Mouse (Mus musculus) intestine, embryonic 15.5 days (tissue): Measurements from ENCODE around the gene Slc39a10. TPM values are rescaled to one million over a fixed set of nuclear protein-coding genes. Genes with fewer than 3 reads are reported as not detected.
A peak's percentile ranks its signal among the peaks of the same experiment; 100 is the strongest.

Experiments
- ATAC-seq: fragments of 200-750 bp; cut with Nextera tagmentation; 2 replicates; pipeline ENCODE4 v1.8.0; 2017; ENCODE audit warnings: moderate TSS enrichment, moderate library complexity
- H3K27ac ChIP-seq: fragments of 300-500 bp; sonication (generic); 2 replicates; pipeline ENCODE4 v1.5.1; 2015; ENCODE audit warnings: mild to moderate bottlenecking, inconsistent platforms
- H3K27me3 ChIP-seq: fragments of 300-500 bp; sonication (generic); replicated peaks from 2 replicates; pipeline ENCODE4 v1.6.1; 2015; ENCODE audit warnings: inconsistent platforms
- H3K36me3 ChIP-seq: fragments of 300-500 bp; sonication (generic); 2 replicates; pipeline ENCODE4 v1.6.1; 2015; ENCODE audit warnings: inconsistent platforms
- H3K4me1 ChIP-seq: fragments of 300-500 bp; sonication (generic); replicated peaks from 2 replicates; pipeline ENCODE4 v1.6.1; 2015; ENCODE audit warnings: inconsistent platforms
- H3K4me2 ChIP-seq: fragments of 300-500 bp; sonication (generic); replicated peaks from 2 replicates; pipeline ENCODE4 v1.6.1; 2015; ENCODE audit warnings: mild to moderate bottlenecking, inconsistent platforms
- H3K4me3 ChIP-seq: fragments of 300-500 bp; sonication (generic); replicated peaks from 2 replicates; pipeline ENCODE4 v1.5.1; 2015; ENCODE audit warnings: inconsistent platforms
- H3K9ac ChIP-seq: fragments of 300-500 bp; sonication (generic); 2 replicates; pipeline ENCODE4 v1.6.1; 2015; ENCODE audit warnings: inconsistent platforms
- H3K9me3 ChIP-seq: fragments of 300-500 bp; sonication (generic); 2 replicates; pipeline ENCODE4 v1.6.1; 2016; ENCODE audit warnings: inconsistent platforms
- WGBS: fragments of 180-500 bp; shearing (Covaris S2); methylation state at CpG from one replicate; pipeline ENCODE4 v1.1.7; 2015; 5-methylcytosine and 5-hydroxymethylcytosine counted together
- polyA plus RNA-seq: library from polyadenylated mRNA; unstranded; fragments of >200 nt; fragmentation: Nextera tagmentation; extraction: Ambion mirVana; gene quantifications from 2 replicates; pipeline ENCODE4 v1.2.1, GENCODE M21; 2015

The Slc39a10 gene
- polyA plus RNA-seq, 1 experiment from 2014 or later = 28.8 TPM

DNA sequence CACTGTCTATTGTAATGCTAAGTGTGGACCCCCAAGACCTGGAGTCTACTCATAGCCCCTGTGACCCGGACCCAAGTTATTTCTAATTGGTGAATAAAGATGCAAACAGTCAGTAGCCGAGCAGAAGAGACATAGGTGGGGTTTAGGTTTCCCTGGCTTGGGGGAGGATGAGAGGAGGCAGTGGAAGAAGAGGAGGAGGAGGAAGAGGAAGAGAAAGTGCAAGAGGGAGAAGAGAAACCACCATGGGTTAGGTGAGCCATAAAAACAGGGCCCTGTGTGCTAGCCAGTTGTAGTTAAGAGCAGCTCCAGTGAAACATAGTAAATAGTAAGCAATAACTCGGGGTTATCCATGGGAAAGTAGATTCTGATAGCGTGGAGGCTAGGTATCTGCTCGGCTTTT is 34.1 kb downstream of the Slc39a10 start:
- Histone ChIP-seq H3K4me3 (no peak overlapping the region), H3K4me1 (no peaks in the 10 kb centered on the region), H3K27me3 (no peaks in the 10 kb centered on the region), H3K27ac (no peak overlapping the region), H3K36me3 (no peaks in the 10 kb centered on the region), H3K9ac (no peak overlapping the region), H3K4me2 (no peak overlapping the region), H3K9me3 (no peaks in the 10 kb centered on the region)
- WGBS = 84% methylated on average over 5 of the region's 5 CpGs
- no peak for ATAC-seq

DNA sequence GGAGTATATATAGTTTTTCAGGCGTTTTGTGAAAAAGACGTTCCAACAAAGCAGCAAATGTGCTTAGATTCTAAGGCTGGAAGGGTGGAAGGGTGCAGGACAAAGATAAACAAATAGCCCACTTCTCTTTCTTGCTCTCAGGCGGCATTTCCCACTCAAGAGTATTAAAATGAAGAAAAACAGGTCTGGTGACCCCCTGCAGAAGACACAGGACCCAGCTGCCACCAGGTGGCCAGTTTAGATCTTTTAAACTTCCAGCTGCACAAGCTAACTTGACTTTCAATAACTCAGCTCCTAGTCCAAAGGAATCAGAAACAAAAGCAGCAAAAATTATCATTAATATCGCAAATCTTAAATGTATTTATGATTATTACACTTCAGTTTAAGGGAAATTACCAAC is 36.2 kb downstream of the Slc39a10 start:
- 49% methylated on average over 4 of the region's 4 CpGs for WGBS
- no peak overlapping the region for H3K4me2 ChIP-seq
- no peaks in the 10 kb centered on the region for H3K27me3 ChIP-seq
- no peak overlapping the region for H3K27ac ChIP-seq
- H3K4me3 ChIP-seq = no peak overlapping the region
- 0 out of 2 replicates have a peak, but pooled peaks cover 2% of the 10 kb centered on the region for H3K4me1 ChIP-seq
- no peaks in the 10 kb centered on the region for H3K9me3 ChIP-seq
- H3K36me3 ChIP-seq = no peaks in the 10 kb centered on the region
- ATAC-seq = no peak
- H3K9ac ChIP-seq = no peak overlapping the region

GRCm38 (mm10) chr1:46854036-46854900 is 38.4 kb downstream of the Slc39a10 start:
- H3K9me3 ChIP-seq = no peaks in the 10 kb centered on the region
- no peaks in the 10 kb centered on the region for H3K36me3 ChIP-seq
- no peak; the same call in 1 of the 2 replicates for ATAC-seq
- H3K4me2 ChIP-seq = peak overlapping the region; percentile 56
- no peaks in the 10 kb centered on the region for H3K27me3 ChIP-seq
- peak overlapping the region; percentile 96 for H3K4me3 ChIP-seq
- peak overlapping the region; percentile 51 for H3K9ac ChIP-seq
- 28% methylated on average over 18 of the region's 18 CpGs for WGBS
- H3K27ac ChIP-seq = peak overlapping the region; percentile 99
- 0 out of 2 replicates have a peak, but pooled peaks cover 3% of the 10 kb centered on the region for H3K4me1 ChIP-seq

DNA sequence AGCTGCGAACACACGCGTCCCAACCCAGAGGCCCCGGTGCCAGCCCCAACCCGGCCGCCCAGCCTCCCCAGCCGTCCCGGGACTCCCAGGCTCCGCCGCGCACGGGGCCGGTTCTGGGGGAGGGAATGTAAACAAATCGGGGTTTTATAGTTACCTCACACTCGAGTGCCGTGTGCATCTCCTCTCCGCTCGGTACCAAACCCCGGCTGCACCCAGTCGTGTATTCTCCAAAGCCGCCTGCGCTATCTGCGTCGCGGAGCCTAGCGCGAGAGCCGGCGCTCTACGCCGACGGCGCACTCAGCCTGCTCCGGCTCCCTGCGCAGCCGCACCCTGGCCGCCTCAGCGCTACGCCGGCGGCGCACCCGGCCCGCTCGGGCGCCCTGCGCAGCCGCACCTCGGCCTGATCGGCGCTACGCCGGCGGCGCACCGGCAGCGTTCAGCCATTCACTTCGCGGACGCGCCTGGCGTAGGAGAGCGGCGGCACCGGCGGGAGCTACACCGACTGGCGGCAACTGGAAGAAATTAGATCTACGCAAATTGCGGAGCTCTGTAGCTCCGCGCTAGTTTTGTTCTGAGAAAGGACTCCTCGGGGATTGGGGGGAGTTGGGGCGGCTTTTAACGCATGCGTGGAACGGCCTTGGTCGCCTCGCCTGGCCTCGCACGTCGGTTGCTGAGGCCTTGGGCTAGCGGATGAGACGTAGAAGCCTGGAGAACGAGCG is 39.2 kb downstream of the Slc39a10 start:
- Histone ChIP-seq H3K9me3 (no peaks in the 10 kb centered on the region), H3K4me3 (peak overlapping the region; percentile 96), H3K9ac (peak overlapping the region; percentile 99), H3K27me3 (no peaks in the 10 kb centered on the region), H3K27ac (peak overlapping the region; percentile 99), H3K4me2 (peak overlapping the region; percentile 56), H3K36me3 (no peaks in the 10 kb centered on the region), H3K4me1 (0 out of 2 replicates have a peak, but pooled peaks cover 3% of the 10 kb centered on the region)
- peak; percentile 97 for ATAC-seq
- under 1% methylated on average over 86 of the region's 86 CpGs for WGBS

DNA sequence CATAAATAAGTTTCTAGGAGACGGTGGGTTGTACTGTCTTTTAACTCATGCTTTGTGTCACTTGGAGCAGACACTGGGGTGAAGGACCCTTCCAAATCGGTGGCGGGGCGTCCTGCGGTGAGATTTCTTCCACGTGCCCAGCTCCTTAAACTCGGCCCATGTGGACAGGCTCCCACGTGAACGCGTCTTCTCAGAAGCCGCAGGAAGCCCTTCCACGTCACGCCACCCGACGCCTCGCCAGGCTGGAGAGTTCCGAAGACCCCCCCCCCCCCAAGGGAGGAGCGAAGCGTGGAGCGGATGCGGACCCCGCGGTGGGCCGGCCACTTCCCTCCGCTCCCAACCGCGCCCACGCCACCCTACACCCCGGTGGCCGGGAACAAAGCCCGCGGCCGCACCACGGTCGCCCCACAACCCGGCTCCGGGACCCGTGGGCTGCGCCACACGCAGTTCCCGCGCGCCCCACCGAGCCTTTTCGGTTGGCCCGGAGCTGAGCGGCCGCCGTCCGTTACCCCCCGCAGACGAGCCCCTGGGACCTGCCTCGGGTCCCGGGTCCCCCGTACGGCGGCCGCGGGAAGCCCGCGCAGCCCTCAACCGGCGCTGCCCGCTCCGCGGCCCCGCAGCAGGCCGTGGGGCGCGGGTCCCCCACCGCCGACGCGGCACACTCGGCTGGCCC is 39.9 kb downstream of the Slc39a10 start:
- H3K4me3 ChIP-seq = peak overlapping the region; percentile 96
- H3K4me2 ChIP-seq = peak overlapping the region; percentile 55
- peak overlapping the region; percentile 99 for H3K27ac ChIP-seq
- H3K4me1 ChIP-seq = 0 out of 2 replicates have a peak, but pooled peaks cover 3% of the 10 kb centered on the region
- under 1% methylated on average over 57 of the region's 75 CpGs for WGBS
- peak overlapping the region; percentile 99 for H3K9ac ChIP-seq
- H3K36me3 ChIP-seq = no peaks in the 10 kb centered on the region
- no peaks in the 10 kb centered on the region for H3K9me3 ChIP-seq
- H3K27me3 ChIP-seq = no peaks in the 10 kb centered on the region
- ATAC-seq = peak; percentile 37

DNA sequence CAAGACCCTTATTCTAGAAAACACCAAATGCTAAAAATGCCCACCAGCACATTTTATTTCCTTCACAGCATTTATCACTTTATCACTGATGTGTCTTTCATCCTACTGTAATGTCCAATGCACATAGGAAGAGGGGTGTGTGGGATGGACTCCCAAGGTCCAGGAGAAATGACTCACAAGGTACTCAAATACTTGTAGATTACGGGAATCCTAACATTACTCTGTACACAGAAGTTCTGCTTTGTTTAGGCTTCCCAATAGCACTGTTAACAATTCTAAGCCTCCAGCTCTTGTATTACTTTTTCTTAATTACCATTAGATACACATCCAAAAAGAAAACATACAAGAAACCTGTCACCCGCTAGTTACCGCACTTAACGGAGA is 40.4 kb downstream of the Slc39a10 start:
- 2% methylated on average over 4 of the region's 4 CpGs for WGBS
- Histone ChIP-seq H3K27ac (peak overlapping the region; percentile 99; the same call in 1 of the 2 replicates), H3K4me3 (peak overlapping the region; percentile 96), H3K9me3 (no peaks in the 10 kb centered on the region), H3K9ac (peak overlapping the region; percentile 99), H3K4me2 (peak overlapping the region; percentile 55), H3K27me3 (no peaks in the 10 kb centered on the region), H3K4me1 (0 out of 2 replicates have a peak, but pooled peaks cover 3% of the 10 kb centered on the region), H3K36me3 (no peaks in the 10 kb centered on the region)
- ATAC-seq = no peak

GRCm38 (mm10) chr1:46851586-46851985 is 41.1 kb downstream of the Slc39a10 start:
- H3K9ac ChIP-seq = no peak overlapping the region
- H3K27me3 ChIP-seq = no peaks in the 10 kb centered on the region
- H3K9me3 ChIP-seq = no peaks in the 10 kb centered on the region
- H3K4me2 ChIP-seq = peak overlapping the region; percentile 55
- no peak overlapping the region for H3K4me3 ChIP-seq
- 58% methylated on average over 4 of the region's 4 CpGs for WGBS
- no peaks in the 10 kb centered on the region for H3K36me3 ChIP-seq
- H3K4me1 ChIP-seq = 0 out of 2 replicates have a peak, but pooled peaks cover 3% of the 10 kb centered on the region
- no peak for ATAC-seq
- no peak overlapping the region for H3K27ac ChIP-seq

DNA sequence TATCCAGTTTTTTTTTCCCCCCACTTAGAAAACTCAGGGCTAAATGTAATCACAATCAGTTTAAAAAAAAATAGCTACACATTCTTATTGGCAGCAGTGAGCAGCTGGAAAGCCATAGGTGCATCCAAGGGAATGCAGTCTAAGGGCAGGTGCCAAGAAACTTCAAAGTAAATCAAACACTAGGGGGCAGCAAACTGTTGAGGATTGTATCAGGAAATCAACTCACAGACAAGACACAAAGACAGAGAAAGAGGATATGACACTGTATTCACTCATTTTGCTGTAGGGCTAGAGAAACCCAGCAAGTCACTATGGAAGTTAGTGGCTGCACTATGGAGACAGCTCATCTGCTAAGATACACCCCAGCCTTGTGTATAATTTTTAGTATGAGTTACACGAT is 42.9 kb downstream of the Slc39a10 start:
- no peaks in the 10 kb centered on the region for H3K9me3 ChIP-seq
- H3K27me3 ChIP-seq = no peaks in the 10 kb centered on the region
- no peak overlapping the region for H3K4me3 ChIP-seq
- no peaks in the 10 kb centered on the region for H3K36me3 ChIP-seq
- no peak overlapping the region for H3K4me2 ChIP-seq
- no peak overlapping the region for H3K27ac ChIP-seq
- 37% methylated on average over 1 of the region's 1 CpGs for WGBS
- H3K9ac ChIP-seq = no peak overlapping the region
- H3K4me1 ChIP-seq = 0 out of 2 replicates have a peak, but pooled peaks cover 3% of the 10 kb centered on the region
- ATAC-seq = no peak

GRCm38 (mm10) chr1:46845221-46845620 is 47.4 kb downstream of the Slc39a10 start:
- WGBS = 64% methylated on average over 5 of the region's 5 CpGs
- no peak for ATAC-seq

DNA sequence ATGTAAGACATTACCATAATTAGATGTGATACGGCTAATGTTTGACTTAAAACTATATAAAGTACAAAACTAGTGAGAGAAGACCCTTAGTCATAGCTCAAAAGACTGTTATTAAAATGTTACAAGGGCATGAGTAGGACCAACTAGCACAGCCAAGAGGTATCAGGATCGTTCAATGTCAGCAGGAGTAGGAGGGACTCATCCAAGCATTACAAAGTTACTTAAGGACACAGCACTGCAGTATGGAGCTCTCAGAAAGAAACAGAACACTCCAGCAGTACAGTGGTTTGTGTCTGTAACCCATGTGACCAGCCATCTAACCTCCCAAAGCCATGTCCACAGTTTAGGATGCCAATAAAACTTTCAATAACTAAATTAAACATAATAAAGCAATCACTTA is 48.4 kb downstream of the Slc39a10 start:
- Histone ChIP-seq H3K27me3 (no peaks in the 10 kb centered on the region), H3K36me3 (no peaks in the 10 kb centered on the region), H3K9me3 (no peaks in the 10 kb centered on the region), H3K4me1 (no peaks in the 10 kb centered on the region), H3K4me2 (no peak overlapping the region), H3K9ac (no peak overlapping the region), H3K27ac (no peak overlapping the region), H3K4me3 (no peak overlapping the region)
- no peak for ATAC-seq
- 88% methylated on average over 2 of the region's 2 CpGs for WGBS

More at GRCm38 (mm10) chr1:46845221-46845620, 47.4 kb downstream of the Slc39a10 start:
- Histone ChIP-seq H3K9me3 (no peaks in the 10 kb centered on the region), H3K27ac (no peak overlapping the region), H3K27me3 (no peaks in the 10 kb centered on the region), H3K4me3 (no peak overlapping the region), H3K36me3 (no peaks in the 10 kb centered on the region), H3K4me1 (no peaks in the 10 kb centered on the region), H3K9ac (no peak overlapping the region), H3K4me2 (no peak overlapping the region)

DNA sequence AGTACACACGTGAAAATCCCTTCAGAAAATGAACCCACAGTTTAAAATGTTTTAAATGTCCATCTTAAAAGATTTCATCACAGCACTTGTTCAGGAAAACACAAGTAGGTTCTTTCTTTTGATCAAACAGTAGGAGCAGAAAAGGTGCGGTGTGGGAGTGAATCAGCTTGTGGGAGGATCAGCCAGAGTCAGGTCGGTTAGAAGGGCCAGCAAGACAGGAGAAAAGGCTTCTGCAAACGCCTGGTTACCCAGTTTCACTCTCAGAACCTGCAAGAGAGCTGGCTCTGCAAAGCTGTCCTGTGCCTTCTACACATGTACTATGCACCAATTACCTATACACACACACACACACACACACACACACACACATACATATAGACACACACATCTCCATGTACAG is 49.2 kb downstream of the Slc39a10 start:
- Histone ChIP-seq H3K9ac (no peak overlapping the region), H3K27ac (no peak overlapping the region), H3K4me2 (no peak overlapping the region), H3K9me3 (no peaks in the 10 kb centered on the region), H3K36me3 (no peaks in the 10 kb centered on the region), H3K4me1 (no peaks in the 10 kb centered on the region), H3K4me3 (no peak overlapping the region), H3K27me3 (no peaks in the 10 kb centered on the region)
- no peak for ATAC-seq
- 66% methylated on average over 4 of the region's 4 CpGs for WGBS

GRCm38 (mm10) chr1:46831927-46832326 is 60.7 kb downstream of the Slc39a10 start:
- Histone ChIP-seq H3K27me3 (no peaks in the 10 kb centered on the region), H3K4me2 (no peak overlapping the region), H3K9me3 (no peaks in the 10 kb centered on the region), H3K36me3 (peaks cover 6% of the 10 kb centered on the region), H3K4me1 (no peaks in the 10 kb centered on the region), H3K9ac (no peak overlapping the region), H3K4me3 (no peak overlapping the region), H3K27ac (no peak overlapping the region)
- ATAC-seq = no peak
- 95% methylated on average over 5 of the region's 5 CpGs for WGBS
